Mouse (Mus musculus) induced T-regulatory cell, adult 2 months (primary cell): ENCODE data around the gene Pxn.

Source experiments
- DNase-seq: peaks from one replicate; pipeline ENCODE4 v3.0.0-alpha.2; 2012; ENCODE audit warnings: low read depth

Pxn gene

GRCm38 (mm10) chr5:115506454-115507201 lies at the start of gene Pxn:
Gene Pxn, plus strand, starts transcription at chr5:115506676.
- peak; percentile 95 for DNase-seq

- no peak for DNase-seq
Observed at GRCm38 (mm10) chr5:115458918-115459317, 47.6 kb upstream of the Pxn start.

- DNase-seq = no peak
Observed at GRCm38 (mm10) chr5:115464408-115465115, 41.9 kb upstream of the Pxn start.

GRCm38 (mm10) chr5:115465642-115466420 lies 40.6 kb upstream of the Pxn start, which contains the start of gene Pla2g1b:
Gene Pla2g1b, plus strand, starts transcription at chr5:115466262.
- no peak for DNase-seq

- DNase-seq = no peak
Observed at GRCm38 (mm10) chr5:115469791-115470190, 36.7 kb upstream of the Pxn start.

- DNase-seq = peak; percentile 78
Observed at GRCm38 (mm10) chr5:115470766-115471531, 35.5 kb upstream of the Pxn start.

GRCm38 (mm10) chr5:115473191-115473590 lies 33.3 kb upstream of the Pxn start:
- DNase-seq = no peak

- peak; percentile 76 for DNase-seq
Observed at GRCm38 (mm10) chr5:115474174-115474828, 32.2 kb upstream of the Pxn start.

- DNase-seq = peak; percentile 71
Observed at GRCm38 (mm10) chr5:115475337-115476106, 31.0 kb upstream of the Pxn start.

GRCm38 (mm10) chr5:115476107-115476727 lies 30.3 kb upstream of the Pxn start:
- DNase-seq = no peak

GRCm38 (mm10) chr5:115479561-115479960 lies 26.9 kb upstream of the Pxn start:
- DNase-seq = no peak

- no peak for DNase-seq
Observed at GRCm38 (mm10) chr5:115480101-115480500, 26.4 kb upstream of the Pxn start.

GRCm38 (mm10) chr5:115482390-115483265 lies 23.8 kb upstream of the Pxn start:
- no peak for DNase-seq

GRCm38 (mm10) chr5:115483385-115483784 lies 23.1 kb upstream of the Pxn start:
- DNase-seq = no peak

- peak; percentile 96 for DNase-seq
Observed at GRCm38 (mm10) chr5:115483947-115484920, 22.2 kb upstream of the Pxn start, which contains the start of gene Sirt4. Gene Sirt4, minus strand, starts transcription at chr5:115484725.

GRCm38 (mm10) chr5:115484996-115485395 lies 21.5 kb upstream of the Pxn start:
- DNase-seq = no peak

GRCm38 (mm10) chr5:115485489-115486205 lies 20.8 kb upstream of the Pxn start:
- DNase-seq = no peak
